Mouse (Mus musculus) C2C12 (cell line): ENCODE data around the gene Vwde.

ENCODE experiments used
- CEBPB ChIP-seq: IDR thresholded peaks from one replicate; pipeline ENCODE4 v1.6.1; 2011; ENCODE audit warnings: low read depth, mild to moderate bottlenecking, control low read depth, moderate library complexity
- CTCF ChIP-seq: IDR thresholded peaks from one replicate; pipeline ENCODE4 v1.5.1; 2011; ENCODE audit not compliant: control insufficient read depth, insufficient read depth, insufficient read length
- MAX ChIP-seq: IDR thresholded peaks from one replicate; pipeline ENCODE4 v1.6.1; 2011; ENCODE audit warnings: mild to moderate bottlenecking, control low read depth

DNA sequence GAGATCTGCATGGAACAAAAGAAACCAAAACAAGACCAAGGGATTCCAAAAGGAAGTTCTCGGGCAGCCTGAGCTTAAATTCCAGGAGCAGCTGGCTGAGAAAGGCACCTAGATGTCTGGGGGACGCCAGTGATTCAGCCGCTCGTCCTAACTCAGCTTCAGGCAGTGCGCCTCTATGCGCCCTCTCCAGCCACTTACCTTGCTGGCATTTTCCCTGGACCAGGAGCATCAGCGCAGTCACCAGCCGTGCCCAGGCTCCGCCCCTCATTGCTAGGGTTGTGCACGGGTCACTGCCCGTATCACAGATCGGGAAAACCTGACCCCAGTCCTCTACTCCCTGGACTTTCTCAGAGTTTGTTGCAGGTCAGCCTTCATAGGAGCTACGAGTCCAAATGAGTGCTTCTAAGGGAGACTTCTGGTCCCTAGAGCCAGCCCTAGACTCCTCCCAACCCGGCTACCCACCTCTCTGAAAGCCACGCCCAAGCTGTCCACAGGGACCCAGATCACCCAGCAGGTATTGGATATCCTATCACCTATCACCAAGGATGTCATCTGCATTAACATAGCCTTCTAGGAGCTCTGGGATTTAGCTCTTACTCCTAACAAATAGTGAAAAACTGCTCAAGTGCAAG is at the start of gene Vwde:
- no peak for TF ChIP-seq CTCF
- no peak for TF ChIP-seq MAX
- no peak for TF ChIP-seq CEBPB
